Mouse (Mus musculus) CH12.LX (cell line): Measurements from ENCODE around the gene Srebf2. TPM values are rescaled to one million over a fixed set of nuclear protein-coding genes. Genes with fewer than 3 reads are reported as not detected.

Source experiments
- DNase-seq: peaks from one replicate; pipeline ENCODE4 v3.0.0-alpha.2; 2013; ENCODE audit errors: extremely low read depth
- H3K27ac ChIP-seq: 2 replicates; pipeline ENCODE4 v1.5.1; 2012; ENCODE audit warnings: low read depth, mild to moderate bottlenecking, control low read depth, moderate library complexity; ENCODE audit not compliant: insufficient read depth
- H3K27me3 ChIP-seq: replicated peaks from 2 replicates; pipeline ENCODE3; 2012; ENCODE audit warnings: inconsistent platforms
- H3K36me3 ChIP-seq, 2 experiments: replicated peaks in 1 of 2; 2 replicates each; pipeline versions ENCODE3 to v1.6.1; 2012; ENCODE audit warnings: inconsistent platforms in 1 of 2, low read length in 1 of 2, mild to moderate bottlenecking in 1 of 2, mixed read lengths in 1 of 2, moderate library complexity in 1 of 2; ENCODE audit not compliant: control insufficient read depth in 1 of 2, insufficient read depth in 1 of 2
- H3K4me1 ChIP-seq, 2 experiments: 2 replicates each; pipeline ENCODE4 v1.6.1; 2012; ENCODE audit warnings: inconsistent platforms in 1 of 2, moderate library complexity in 1 of 2; ENCODE audit not compliant: insufficient read depth in 2 of 2, control insufficient read depth in 1 of 2
- H3K4me2 ChIP-seq: 2 replicates; pipeline ENCODE4 v1.6.1; 2012; ENCODE audit warnings: low read depth, mild to moderate bottlenecking, control low read depth; ENCODE audit not compliant: poor library complexity, insufficient read depth, severe bottlenecking
- H3K4me3 ChIP-seq, 3 experiments: fragments of 150-350 bp in 1 of 3; sonication (generic) in 1 of 3; replicated peaks in 1 of 3; 2 replicates each; pipeline versions ENCODE3 to v1.5.1; 2011 to 2012; ENCODE audit warnings: low read depth in 2 of 3, low read length in 2 of 3, mild to moderate bottlenecking in 2 of 3, moderate library complexity in 2 of 3, control low read depth in 1 of 3, improper control_type of control experiment in 1 of 3, inconsistent platforms in 1 of 3, mixed read lengths in 1 of 3; ENCODE audit not compliant: poor library complexity in 1 of 3
- H3K79me2 ChIP-seq: replicated peaks from 2 replicates; pipeline ENCODE4 v1.6.1; 2012; ENCODE audit warnings: mild to moderate bottlenecking, moderate library complexity; ENCODE audit not compliant: control insufficient read depth, poor library complexity, insufficient read depth, severe bottlenecking; ENCODE audit errors: extremely low read depth
- H3K9ac ChIP-seq: 2 replicates; pipeline ENCODE4 v1.6.1; 2012; ENCODE audit warnings: low read depth, mild to moderate bottlenecking, control low read depth, moderate library complexity; ENCODE audit not compliant: insufficient read depth
- H3K9me3 ChIP-seq: replicated peaks from 2 replicates; pipeline ENCODE3; 2012; ENCODE audit warnings: low read length, inconsistent platforms, mixed read lengths
- GABPA ChIP-seq: IDR thresholded peaks from 2 replicates; pipeline ENCODE4 v1.6.1; 2012; ENCODE audit warnings: low read depth, low read length, improper control_type of control experiment, inconsistent platforms; ENCODE audit not compliant: insufficient replicate concordance
- HCFC1 ChIP-seq: IDR thresholded peaks from 2 replicates; pipeline ENCODE4 v1.6.1; 2012; ENCODE audit warnings: low read depth, mild to moderate bottlenecking, inconsistent platforms, low read length, improper control_type of control experiment
- IRF4 ChIP-seq: IDR thresholded peaks from 2 replicates; pipeline ENCODE4 v1.6.1; 2014; ENCODE audit warnings: low read depth, mild to moderate bottlenecking, inconsistent platforms, low read length, improper control_type of control experiment
- JUND ChIP-seq: conservative IDR thresholded peaks from 2 replicates; pipeline ENCODE4 v1.6.1; 2011; ENCODE audit warnings: low read depth, low read length, improper control_type of control experiment
- MAFK ChIP-seq: IDR thresholded peaks from 2 replicates; pipeline ENCODE4 v1.6.1; 2011; ENCODE audit warnings: low read length, improper control_type of control experiment; ENCODE audit not compliant: insufficient replicate concordance
- MAX ChIP-seq: IDR thresholded peaks from 2 replicates; pipeline ENCODE4 v1.6.1; 2011; ENCODE audit warnings: low read length, improper control_type of control experiment
- MEF2A ChIP-seq: IDR thresholded peaks from 2 replicates; pipeline ENCODE4 v1.6.1; 2014; ENCODE audit warnings: low read depth, mild to moderate bottlenecking, inconsistent platforms, low read length, improper control_type of control experiment, borderline replicate concordance
- MXI1 ChIP-seq: IDR thresholded peaks from 2 replicates; pipeline ENCODE4 v1.6.1; 2011; ENCODE audit warnings: mild to moderate bottlenecking, low read depth, low read length, improper control_type of control experiment
- NELFE ChIP-seq: IDR thresholded peaks from 2 replicates; pipeline ENCODE4 v1.6.1; 2011; ENCODE audit warnings: low read depth, low read length, improper control_type of control experiment
- POLR2A ChIP-seq: IDR thresholded peaks from 2 replicates; pipeline ENCODE4 v1.6.1; 2011; ENCODE audit warnings: low read depth, mild to moderate bottlenecking, improper control_type of control experiment, low read length
- POLR2AphosphoS2 ChIP-seq: IDR thresholded peaks from 2 replicates; pipeline ENCODE4 v1.6.1; 2011; ENCODE audit warnings: low read depth, low read length, improper control_type of control experiment
- RCOR1 ChIP-seq: conservative IDR thresholded peaks from 2 replicates; pipeline ENCODE4 v1.6.1; 2012; ENCODE audit warnings: low read depth, mild to moderate bottlenecking, inconsistent platforms, low read length, improper control_type of control experiment
- TCF12 ChIP-seq: IDR thresholded peaks from 2 replicates; pipeline ENCODE4 v1.6.1; 2014; ENCODE audit warnings: low read depth, mild to moderate bottlenecking, inconsistent platforms, low read length, improper control_type of control experiment
- USF2 ChIP-seq: conservative IDR thresholded peaks from 2 replicates; pipeline ENCODE4 v1.6.1; 2011; ENCODE audit warnings: low read depth, low read length, improper control_type of control experiment
- dilution Hi-C: fragments of 300-500 bp; cut with MboI; formaldehyde crosslinking; loops from 2 replicates; pipeline ENCODE4 v1.14.3; 2020; ENCODE audit warnings: low sequenced_read_pairs; ENCODE audit not compliant: extremely low pct_unique_long_range_greater_than_20kb, extremely low pct_ligation_motif_present
- in situ Hi-C: fragments of 300-500 bp; cut with MboI; formaldehyde crosslinking; loops from 3 replicates; pipeline ENCODE4 v1.14.3; 2019; ENCODE audit warnings: low sequenced_read_pairs, low pct_ligation_motif_present, low pct_unique_long_range_greater_than_20kb, mixed read lengths
- polyA plus RNA-seq: library from polyadenylated mRNA; unstranded; fragments of >175 nt; gene quantifications from 2 replicates; pipeline ENCODE4 v1.2.1, GENCODE M21; 2012; ENCODE audit warnings: low read depth; ENCODE audit not compliant: insufficient read length
- total RNA-seq, 2 experiments: library from RNA; depleted of rRNA; stranded (reverse); fragments of 300-350 nt in 1 of 2; fragments of >200 nt in 1 of 2; gene quantifications; 2 replicates each; pipeline ENCODE4 v1.2.3; 2012 to 2014

The Srebf2 gene
- total and polyA plus RNA-seq, 3 experiments = 94.3 to 253 (median 159) TPM

- H3K27me3 ChIP-seq = no peaks in the 10 kb centered on the region
Measured at GRCm38 (mm10) chr15:82172648-82173047, 25.7 kb downstream of the Srebf2 start.

GRCm38 (mm10) chr15:82175091-82175490 is 28.1 kb downstream of the Srebf2 start:
- H3K9me3 ChIP-seq = peaks cover 15% of the 10 kb centered on the region
- H3K9ac ChIP-seq = no peak overlapping the region
- H3K4me1 ChIP-seq = no peaks in the 10 kb centered on the region
- H3K27me3 ChIP-seq = no peaks in the 10 kb centered on the region
- peaks cover 90 to 97% of the 10 kb centered on the region in 2 experiments for H3K36me3 ChIP-seq
- no peak overlapping the region for H3K4me2 ChIP-seq
- no peak overlapping the region for H3K27ac ChIP-seq
- H3K4me3 ChIP-seq = no peak overlapping the region
- no peak for DNase-seq
- in situ Hi-C loops (no loop called here), dilution Hi-C loops (no loop called here)
- TF ChIP-seq NELFE = no peak
- TF ChIP-seq MXI1 = no peak
- H3K79me2 ChIP-seq = peaks cover 5% of the 10 kb centered on the region

More at GRCm38 (mm10) chr15:82172648-82173047, 25.7 kb downstream of the Srebf2 start:
- Histone ChIP-seq H3K27ac (no peak overlapping the region), H3K9me3 (no peaks in the 10 kb centered on the region), H3K4me3 (no peak overlapping the region), H3K79me2 (peaks cover 28% of the 10 kb centered on the region), H3K9ac (no peak overlapping the region), H3K36me3 (peaks cover 71 to 97% of the 10 kb centered on the region in 2 experiments), H3K4me2 (no peak overlapping the region), H3K4me1 (peaks cover 9 to 17% of the 10 kb centered on the region in 2 experiments)
- DNase-seq = no peak
- in situ Hi-C loops (no loop called here), dilution Hi-C loops (no loop called here)
- TF ChIP-seq JUND = no peak

GRCm38 (mm10) chr15:82177743-82178290 is 30.8 kb downstream of the Srebf2 start:
- dilution Hi-C loops (no loop called here), in situ Hi-C loops (no loop called here)
- Histone ChIP-seq H3K27ac (no peak overlapping the region), H3K4me1 (no peaks in the 10 kb centered on the region), H3K36me3 (peaks cover 87 to 98% of the 10 kb centered on the region in 2 experiments), H3K4me3 (no peak overlapping the region), H3K27me3 (no peaks in the 10 kb centered on the region), H3K9me3 (peaks cover 36% of the 10 kb centered on the region), H3K9ac (no peak overlapping the region), H3K4me2 (no peak overlapping the region), H3K79me2 (no peaks in the 10 kb centered on the region; the same call in none of the 2 replicates)
- no peak for DNase-seq
- TF ChIP-seq POLR2A = no peak
- TF ChIP-seq MAFK = no peak
- no peak for TF ChIP-seq TCF12
- no peak for TF ChIP-seq IRF4
- no peak for TF ChIP-seq HCFC1
- TF ChIP-seq GABPA = no peak
- no peak for TF ChIP-seq USF2
- TF ChIP-seq RCOR1 = no peak
- no peak for TF ChIP-seq JUND
- TF ChIP-seq MEF2A = no peak
- TF ChIP-seq POLR2AphosphoS2 = no peak
- no peak for TF ChIP-seq MAX
